Mouse (Mus musculus) kidney, embryonic 14.5 days (tissue): ENCODE results near the gene Gosr1. TPM values are rescaled to one million over a fixed set of nuclear protein-coding genes. Genes with fewer than 3 reads are reported as not detected.

Experiments used
- ATAC-seq: fragments of 200-750 bp; cut with Nextera tagmentation; 2 replicates; pipeline ENCODE4 v1.8.0; 2017; ENCODE audit warnings: moderate number of reproducible peaks, mild to moderate bottlenecking, moderate TSS enrichment, moderate library complexity; ENCODE audit not compliant: low FRiP score, low TSS enrichment
- H3K27ac ChIP-seq: fragments of 300-500 bp; sonication (generic); 2 replicates; pipeline ENCODE4 v1.5.1; 2014; ENCODE audit warnings: low read depth, mild to moderate bottlenecking, low read length, moderate library complexity, mixed read lengths
- H3K27me3 ChIP-seq: fragments of 300-500 bp; sonication (generic); 2 replicates; pipeline ENCODE4 v1.6.1; 2014; ENCODE audit warnings: mild to moderate bottlenecking, low read length; ENCODE audit not compliant: control insufficient read depth, insufficient read depth
- H3K36me3 ChIP-seq: fragments of 300-500 bp; sonication (generic); 2 replicates; pipeline ENCODE4 v1.6.1; 2014; ENCODE audit warnings: low read length, mixed read lengths; ENCODE audit not compliant: control insufficient read depth, insufficient read depth
- H3K4me1 ChIP-seq: fragments of 300-500 bp; sonication (generic); 2 replicates; pipeline ENCODE4 v1.6.1; 2014; ENCODE audit warnings: low read length, mixed read lengths; ENCODE audit not compliant: control insufficient read depth, insufficient read depth
- H3K4me2 ChIP-seq: fragments of 300-500 bp; sonication (generic); replicated peaks from 2 replicates; pipeline ENCODE4 v1.6.1; 2014; ENCODE audit warnings: low read depth, mild to moderate bottlenecking, low read length
- H3K4me3 ChIP-seq: fragments of 300-500 bp; sonication (generic); 2 replicates; pipeline ENCODE4 v1.5.1; 2014; ENCODE audit warnings: mild to moderate bottlenecking, low read length
- H3K9ac ChIP-seq: fragments of 300-500 bp; sonication (generic); 2 replicates; pipeline ENCODE4 v1.6.1; 2014; ENCODE audit warnings: low read depth, mild to moderate bottlenecking, low read length, moderate library complexity
- H3K9me3 ChIP-seq: fragments of 300-500 bp; sonication (generic); 2 replicates; pipeline ENCODE4 v1.6.1; 2016; ENCODE audit warnings: low read length; ENCODE audit not compliant: control insufficient read depth
- WGBS: fragments of 180-500 bp; shearing (Covaris S2); extraction: QIAGEN DNeasy Blood & Tissue Kit; methylation state at CpG from one replicate; pipeline ENCODE4 v1.1.7; 2014; 5-methylcytosine and 5-hydroxymethylcytosine counted together
- polyA plus RNA-seq: library from polyadenylated mRNA; unstranded; fragments of >200 nt; fragmentation: Nextera tagmentation; extraction: Ambion mirVana; gene quantifications from 2 replicates; pipeline ENCODE4 v1.2.1, GENCODE M21; 2014

Gene Gosr1
- polyA plus RNA-seq, 1 experiment from 2014 or later: 37.3 TPM

DNA sequence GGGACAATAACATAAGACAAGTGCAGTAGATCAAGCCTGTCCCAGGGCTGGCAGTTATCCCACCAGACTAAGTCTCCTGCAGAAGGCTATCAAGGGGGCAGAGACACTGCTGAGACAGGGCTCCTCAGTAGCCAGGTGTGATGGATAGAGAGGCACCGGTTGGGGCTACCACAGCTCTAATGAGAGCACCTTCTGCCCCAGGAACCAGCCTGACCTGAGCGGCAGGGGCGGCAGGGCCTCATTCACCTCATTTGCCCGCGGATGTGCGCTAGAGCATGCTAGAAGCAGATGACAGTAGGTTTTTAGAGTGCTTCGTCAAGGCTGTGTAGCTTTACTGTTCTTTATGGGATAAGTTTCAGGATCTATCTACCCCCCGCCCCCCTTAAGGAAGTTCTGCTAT, 39.5 kb downstream of the Gosr1 start:
- no peak for ATAC-seq
- H3K27ac ChIP-seq: no peak overlapping the region
- 47% methylated on average over 8 of the region's 8 CpGs for WGBS
- H3K4me2 ChIP-seq: no peak overlapping the region
- H3K9ac ChIP-seq: no peak overlapping the region
- peaks cover 9% of the 10 kb centered on the region for H3K36me3 ChIP-seq
- H3K27me3 ChIP-seq: no peaks in the 10 kb centered on the region
- H3K9me3 ChIP-seq: no peaks in the 10 kb centered on the region
- H3K4me3 ChIP-seq: no peak overlapping the region
- H3K4me1 ChIP-seq: no peaks in the 10 kb centered on the region

DNA sequence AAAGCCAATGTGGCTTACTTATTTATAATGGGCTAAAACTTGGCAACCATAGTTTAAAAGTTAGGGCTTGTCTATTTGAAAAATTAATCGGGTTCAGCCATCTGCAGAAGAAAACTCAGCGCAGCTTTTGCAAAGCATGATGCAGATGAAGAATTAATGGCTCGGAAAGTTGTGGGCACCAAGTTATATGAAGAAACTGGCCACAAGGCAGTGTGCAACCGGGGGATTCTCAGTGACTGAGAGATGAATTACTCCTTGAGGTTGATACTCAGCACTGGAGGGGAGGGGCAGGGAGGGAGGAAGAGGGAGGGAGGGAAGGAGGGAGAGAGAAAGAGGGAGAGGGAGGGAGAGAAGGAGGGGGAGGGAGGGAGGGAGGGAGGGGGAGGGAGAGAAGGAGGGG, 46.4 kb downstream of the Gosr1 start:
- Histone ChIP-seq H3K4me3 (no peak overlapping the region), H3K36me3 (no peaks in the 10 kb centered on the region), H3K9me3 (no peaks in the 10 kb centered on the region), H3K4me1 (no peaks in the 10 kb centered on the region), H3K9ac (no peak overlapping the region), H3K27ac (no peak overlapping the region), H3K4me2 (no peak overlapping the region), H3K27me3 (no peaks in the 10 kb centered on the region)
- no peak for ATAC-seq
- WGBS: 55% methylated on average over 4 of the region's 4 CpGs

DNA sequence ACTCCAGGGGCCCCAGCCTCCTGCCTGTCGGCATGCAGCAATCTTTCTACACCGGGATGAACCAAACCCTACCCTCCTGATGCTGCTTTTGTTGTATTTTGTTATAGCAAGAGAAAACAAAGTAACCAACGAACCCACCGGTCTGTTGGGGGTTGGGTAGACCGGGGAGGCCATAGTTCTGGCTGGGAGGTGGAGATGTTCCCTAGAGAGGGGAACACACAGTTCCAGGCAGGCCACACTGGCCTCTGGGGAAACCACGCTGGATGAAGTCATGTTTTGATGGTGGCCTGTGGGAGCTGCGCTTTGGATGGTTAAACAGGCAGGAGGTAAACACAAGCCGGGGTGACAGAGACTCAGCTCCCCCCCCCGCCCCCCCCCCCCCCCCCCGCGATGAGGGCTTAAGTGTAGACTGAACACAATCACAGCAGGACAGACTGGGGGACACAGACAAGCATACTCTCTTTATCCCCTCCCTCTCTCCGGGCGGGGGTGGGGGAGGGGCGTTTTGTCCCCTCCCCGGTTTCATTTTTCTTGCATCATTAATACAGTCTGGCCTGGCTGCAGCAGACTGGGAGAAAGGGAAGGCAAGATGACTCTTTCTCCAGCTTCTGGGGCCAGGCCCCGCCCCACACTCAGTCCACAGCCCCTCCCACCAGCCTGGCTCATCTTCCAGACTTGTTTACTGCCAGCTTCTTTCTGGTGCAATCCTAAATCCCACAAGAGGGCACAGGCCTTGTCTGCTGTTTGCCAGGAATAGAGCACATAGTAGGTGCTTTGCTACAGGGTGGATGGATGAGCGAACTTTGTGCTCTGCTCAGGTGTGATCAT, 53.5 kb downstream of the Gosr1 start:
- no peaks in the 10 kb centered on the region for H3K36me3 ChIP-seq
- peaks cover 6% of the 10 kb centered on the region; the same call in 1 of the 2 replicates for H3K4me1 ChIP-seq
- 35% methylated on average over 11 of the region's 17 CpGs for WGBS
- H3K4me3 ChIP-seq: no peak overlapping the region
- no peak overlapping the region for H3K9ac ChIP-seq
- H3K9me3 ChIP-seq: no peaks in the 10 kb centered on the region; the same call in 1 of the 2 replicates
- no peak overlapping the region for H3K27ac ChIP-seq
- H3K27me3 ChIP-seq: no peaks in the 10 kb centered on the region
- H3K4me2 ChIP-seq: no peak overlapping the region
- ATAC-seq: peak; percentile 68; the same call in 1 of the 2 replicates

DNA sequence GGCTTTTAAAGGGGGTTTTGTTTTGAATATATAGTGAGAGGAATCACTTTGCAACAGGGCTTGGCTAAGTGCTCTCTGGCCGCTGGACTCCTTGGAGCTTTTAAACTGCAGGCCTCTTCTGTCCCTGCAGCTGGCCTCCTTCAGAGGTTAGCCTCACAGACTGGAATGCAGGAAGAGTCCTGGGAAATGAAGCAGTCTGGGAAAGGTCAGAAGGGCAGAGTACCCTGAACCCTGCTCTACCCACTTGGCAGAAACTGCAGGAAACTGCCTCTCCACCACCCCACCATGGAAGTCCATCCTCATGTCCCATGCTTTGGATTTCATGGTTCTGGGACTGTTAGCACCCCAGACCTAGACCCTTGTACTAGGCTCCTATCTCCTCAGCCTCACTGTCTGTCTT, 54.5 kb downstream of the Gosr1 start:
- Histone ChIP-seq H3K27ac (no peak overlapping the region), H3K9ac (no peak overlapping the region), H3K4me2 (no peak overlapping the region), H3K36me3 (no peaks in the 10 kb centered on the region), H3K9me3 (no peaks in the 10 kb centered on the region; the same call in 1 of the 2 replicates), H3K4me3 (no peak overlapping the region), H3K4me1 (peaks cover 6% of the 10 kb centered on the region; the same call in 1 of the 2 replicates), H3K27me3 (no peaks in the 10 kb centered on the region)
- 41% methylated on average over 1 of the region's 1 CpGs for WGBS
- ATAC-seq: no peak

DNA sequence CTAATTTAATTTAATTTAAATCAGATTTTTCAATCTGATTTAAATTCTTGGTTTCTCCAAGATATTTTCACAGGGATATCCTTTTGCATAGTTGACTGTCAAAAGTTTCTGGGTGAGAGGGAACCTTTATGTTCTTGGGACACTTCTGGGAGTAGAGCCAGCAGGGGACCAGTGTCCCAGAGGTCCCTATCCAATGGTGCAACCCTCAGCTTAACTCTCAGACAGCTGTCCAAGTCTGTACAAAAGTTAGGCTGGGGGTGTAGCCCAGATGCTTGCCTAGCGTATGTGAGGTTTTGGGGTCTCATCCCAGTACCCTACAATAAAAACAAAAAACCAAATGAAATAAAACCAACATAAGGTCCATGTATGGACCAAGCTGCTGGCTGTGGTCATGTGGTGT, 55.3 kb downstream of the Gosr1 start:
- Histone ChIP-seq H3K27ac (no peak overlapping the region), H3K9ac (no peak overlapping the region), H3K36me3 (no peaks in the 10 kb centered on the region), H3K9me3 (no peaks in the 10 kb centered on the region; the same call in 1 of the 2 replicates), H3K4me1 (peaks cover 6% of the 10 kb centered on the region; the same call in 1 of the 2 replicates), H3K4me3 (no peak overlapping the region), H3K4me2 (no peak overlapping the region), H3K27me3 (no peaks in the 10 kb centered on the region)
- ATAC-seq: no peak
- 90% methylated on average over 1 of the region's 1 CpGs for WGBS

DNA sequence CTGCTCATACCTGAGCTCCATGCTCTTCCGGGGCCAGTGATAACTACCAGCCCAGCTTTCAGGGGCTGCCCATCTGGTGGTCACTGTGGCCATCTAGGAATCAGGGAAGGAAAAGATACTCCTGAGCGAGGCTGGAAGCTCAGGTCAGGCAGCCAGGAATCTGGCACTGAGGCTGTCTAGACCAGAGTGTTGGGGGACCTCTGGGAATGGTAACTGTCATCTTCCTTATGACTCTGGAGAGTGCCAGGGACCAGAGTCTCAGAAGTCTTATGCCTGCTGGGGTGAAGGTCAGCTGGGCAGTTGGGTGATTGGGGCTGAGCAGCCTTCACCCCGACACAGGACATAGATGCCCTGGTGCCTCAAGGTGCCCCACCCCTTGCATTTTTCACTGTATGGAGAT, 55.7 kb downstream of the Gosr1 start:
- WGBS: 86% methylated on average over 3 of the region's 3 CpGs
- H3K4me3 ChIP-seq: no peak overlapping the region
- no peaks in the 10 kb centered on the region for H3K27me3 ChIP-seq
- no peaks in the 10 kb centered on the region for H3K36me3 ChIP-seq
- H3K4me1 ChIP-seq: peaks cover 6% of the 10 kb centered on the region; the same call in 1 of the 2 replicates
- no peak overlapping the region for H3K4me2 ChIP-seq
- no peak overlapping the region for H3K9ac ChIP-seq
- H3K9me3 ChIP-seq: no peaks in the 10 kb centered on the region; the same call in 1 of the 2 replicates
- no peak overlapping the region for H3K27ac ChIP-seq
- no peak for ATAC-seq

DNA sequence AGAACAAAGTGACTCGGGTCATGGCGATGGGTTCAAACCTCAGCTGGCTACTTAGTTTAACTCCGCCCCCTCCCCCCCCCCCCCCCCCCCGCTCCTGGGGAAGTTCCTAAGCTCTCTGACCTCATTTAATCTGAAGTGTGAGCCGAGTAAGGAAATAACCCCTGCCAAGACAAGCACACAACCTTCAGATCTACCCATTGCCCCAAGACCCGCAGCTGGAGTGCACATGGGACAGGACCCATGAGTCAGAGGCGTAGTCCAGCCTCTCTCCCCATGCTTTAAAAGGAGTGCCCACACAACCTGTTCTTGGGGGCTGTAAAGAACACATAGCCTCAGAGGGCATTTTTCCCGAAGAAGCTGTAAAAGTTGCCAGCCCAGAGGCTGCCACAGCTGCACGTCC, 63.8 kb downstream of the Gosr1 start:
- WGBS: 63% methylated on average over 8 of the region's 9 CpGs
- no peak for ATAC-seq
- H3K27ac ChIP-seq: no peak overlapping the region
- H3K4me2 ChIP-seq: no peak overlapping the region
- no peaks in the 10 kb centered on the region for H3K36me3 ChIP-seq
- H3K9me3 ChIP-seq: no peaks in the 10 kb centered on the region
- no peaks in the 10 kb centered on the region for H3K27me3 ChIP-seq
- no peaks in the 10 kb centered on the region for H3K4me1 ChIP-seq
- no peak overlapping the region for H3K4me3 ChIP-seq
- no peak overlapping the region for H3K9ac ChIP-seq

DNA sequence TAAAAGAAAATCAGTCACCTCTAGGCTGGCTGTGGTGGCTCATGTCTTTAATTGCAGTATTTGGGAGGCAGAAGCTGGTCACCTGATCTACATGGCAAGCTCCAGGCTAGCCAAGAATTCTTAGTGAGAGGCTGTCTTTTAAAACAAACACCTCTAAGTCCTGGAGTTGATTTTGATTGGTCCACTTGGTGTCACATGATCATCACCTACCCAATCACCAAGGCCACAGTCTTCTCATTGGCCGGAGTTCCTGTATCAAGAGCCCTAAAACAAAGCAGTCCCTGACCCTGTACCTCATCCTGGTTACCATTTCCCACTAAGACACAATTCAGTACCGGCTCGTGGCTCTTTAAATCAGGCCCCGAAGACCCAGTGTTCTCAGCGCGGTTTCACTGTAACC, 67.6 kb downstream of the Gosr1 start:
- Histone ChIP-seq H3K4me2 (no peak overlapping the region), H3K27ac (no peak overlapping the region), H3K9ac (no peak overlapping the region), H3K4me3 (no peak overlapping the region), H3K36me3 (no peaks in the 10 kb centered on the region), H3K4me1 (no peaks in the 10 kb centered on the region), H3K9me3 (no peaks in the 10 kb centered on the region), H3K27me3 (no peaks in the 10 kb centered on the region)
- 61% methylated on average over 6 of the region's 6 CpGs for WGBS
- ATAC-seq: no peak

DNA sequence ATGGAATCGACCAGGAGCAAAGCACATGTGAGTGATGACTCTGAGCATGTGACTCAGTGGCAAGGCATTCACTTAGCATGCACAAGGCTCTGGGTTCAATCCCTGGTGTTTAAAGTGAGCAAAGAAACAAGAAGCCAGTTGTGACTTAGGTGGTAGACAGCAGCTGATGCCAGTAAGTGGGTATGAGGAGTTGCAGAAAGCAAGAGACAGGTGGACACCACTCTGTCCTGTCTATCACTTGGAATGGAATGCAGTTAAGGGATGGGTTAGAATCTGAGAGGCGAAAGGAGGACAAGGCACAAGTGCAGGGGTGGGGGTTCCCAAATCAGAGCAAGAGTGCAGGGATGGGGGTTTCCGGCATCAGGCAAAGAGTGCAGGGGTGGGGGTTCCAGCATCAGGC, 71.3 kb downstream of the Gosr1 start:
- Histone ChIP-seq H3K9me3 (no peaks in the 10 kb centered on the region), H3K9ac (no peak overlapping the region), H3K36me3 (no peaks in the 10 kb centered on the region), H3K27me3 (no peaks in the 10 kb centered on the region), H3K4me3 (no peak overlapping the region), H3K4me2 (no peak overlapping the region), H3K27ac (no peak overlapping the region), H3K4me1 (no peaks in the 10 kb centered on the region)
- ATAC-seq: no peak
- 83% methylated on average over 3 of the region's 3 CpGs for WGBS
